Mouse (Mus musculus) urinary bladder, adult 18-20 months (tissue): ENCODE results near the gene Dctn2.
"Not testable (repeated sequence)": the region's sequence is repeated elsewhere in the genome, so short reads cannot be mapped to it uniquely, and the experiment has no call there.

Source experiments
- DNase-seq, 2 experiments: peaks; one replicate each; pipeline ENCODE4 v3.0.0; 2022; ENCODE audit warnings: low spot score in 2 of 2, mixed read lengths in 2 of 2

Gene Dctn2

DNA sequence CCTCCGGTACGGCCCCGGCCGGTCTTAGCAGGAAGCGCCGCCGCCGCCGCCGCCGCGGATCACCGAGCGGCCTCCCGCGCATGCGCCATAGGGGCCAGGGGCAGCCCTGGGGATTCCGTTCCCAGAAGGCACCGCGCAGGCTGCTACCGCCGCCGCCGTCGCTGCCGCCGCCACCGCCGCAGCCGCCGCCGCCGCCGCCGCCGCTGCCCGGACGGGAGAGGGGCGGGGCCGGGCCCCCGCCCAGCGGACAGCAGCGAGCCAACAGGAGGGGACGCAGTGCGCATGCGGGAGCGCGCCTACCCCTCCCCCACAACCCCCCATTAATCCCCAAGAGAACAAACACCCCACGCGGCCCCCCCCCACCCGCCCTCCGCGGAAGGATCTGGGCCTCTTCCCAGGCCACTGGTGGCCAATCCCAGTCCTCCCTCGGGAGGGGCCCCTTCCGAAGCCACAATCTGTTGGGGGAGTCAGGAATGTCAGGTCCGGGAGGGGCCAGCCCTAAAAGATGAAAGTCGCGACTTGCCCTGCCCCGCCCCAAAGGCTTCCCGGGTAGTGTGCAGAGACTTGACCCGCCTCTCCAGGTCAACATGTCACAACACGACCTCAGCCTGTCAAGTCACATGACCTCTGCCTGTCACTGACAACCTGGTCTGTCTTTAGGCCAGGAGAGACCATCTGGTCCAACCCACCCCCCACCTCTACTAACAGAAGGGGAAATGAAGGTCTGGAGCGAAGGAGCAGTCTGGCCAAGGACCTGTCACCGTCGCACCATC lies 22.8 kb downstream of the Dctn2 start, which contains the start of gene Mbd6:
Gene Mbd6 (minus strand): TSS at position 219 of the 773 bp plus-strand sequence.
- peak; percentile 83 to 85 for DNase-seq

DNA sequence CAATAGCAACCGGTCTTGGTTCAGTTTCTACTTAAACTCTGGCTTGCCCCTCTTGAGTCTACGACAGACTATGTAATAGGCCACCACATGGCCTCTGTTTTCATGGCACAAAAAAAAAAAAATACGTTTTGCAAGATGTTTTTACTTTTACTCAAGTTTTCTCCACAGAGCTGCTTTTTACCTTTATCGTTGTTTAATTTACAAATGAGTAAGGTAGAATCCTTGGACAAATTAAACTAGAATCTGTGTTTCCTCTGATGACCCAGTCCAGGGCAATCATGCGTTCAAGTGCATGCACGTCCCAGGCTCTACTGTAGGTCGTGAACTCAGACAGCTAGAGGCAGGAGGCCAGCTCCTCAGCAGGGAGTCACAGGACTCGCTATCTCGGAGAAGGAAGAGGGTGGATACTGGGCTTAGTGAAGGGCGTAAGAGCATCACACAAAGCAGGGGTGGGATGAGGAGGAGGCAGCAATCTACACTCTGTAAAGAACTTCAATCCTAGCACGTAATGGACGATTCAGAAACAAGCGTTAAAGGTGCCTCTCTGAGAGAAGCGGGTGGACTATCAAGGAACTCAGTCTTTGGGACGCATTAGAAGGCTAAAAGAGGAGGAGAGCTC lies 23.5 kb downstream of the Dctn2 start:
- peak; percentile 46 to 66 for DNase-seq

DNA sequence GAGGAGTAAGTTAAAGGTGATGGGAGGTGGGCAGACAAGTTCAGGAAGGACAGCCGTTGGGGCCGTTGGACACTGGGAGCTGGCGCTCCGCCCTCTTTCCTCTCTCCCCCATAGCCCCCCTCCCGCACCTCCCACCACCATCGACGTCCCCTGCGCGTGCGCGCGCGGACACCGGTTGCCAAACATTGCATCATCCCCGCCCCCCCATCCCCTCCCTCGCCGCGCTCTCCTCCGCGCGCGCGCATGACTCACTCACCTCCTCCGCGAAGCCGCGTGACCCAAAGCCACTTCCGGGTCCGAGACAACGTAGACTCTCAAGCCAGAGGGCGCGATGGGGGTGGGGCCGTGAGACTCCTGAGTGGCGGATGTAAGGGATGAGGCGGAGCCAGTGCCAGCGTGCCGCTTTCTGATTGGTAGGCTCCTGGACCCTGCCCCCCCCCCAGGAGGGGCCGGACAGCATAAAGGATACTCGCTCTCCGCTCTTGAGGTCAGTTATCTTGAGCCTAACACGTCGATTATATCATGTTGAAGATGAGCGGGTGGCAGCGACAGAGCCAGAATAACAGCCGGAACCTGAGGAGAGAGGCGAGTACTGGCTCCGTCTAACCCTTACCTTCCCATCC lies 24.2 kb downstream of the Dctn2 start:
- DNase-seq: peak; percentile 98 to 100

DNA sequence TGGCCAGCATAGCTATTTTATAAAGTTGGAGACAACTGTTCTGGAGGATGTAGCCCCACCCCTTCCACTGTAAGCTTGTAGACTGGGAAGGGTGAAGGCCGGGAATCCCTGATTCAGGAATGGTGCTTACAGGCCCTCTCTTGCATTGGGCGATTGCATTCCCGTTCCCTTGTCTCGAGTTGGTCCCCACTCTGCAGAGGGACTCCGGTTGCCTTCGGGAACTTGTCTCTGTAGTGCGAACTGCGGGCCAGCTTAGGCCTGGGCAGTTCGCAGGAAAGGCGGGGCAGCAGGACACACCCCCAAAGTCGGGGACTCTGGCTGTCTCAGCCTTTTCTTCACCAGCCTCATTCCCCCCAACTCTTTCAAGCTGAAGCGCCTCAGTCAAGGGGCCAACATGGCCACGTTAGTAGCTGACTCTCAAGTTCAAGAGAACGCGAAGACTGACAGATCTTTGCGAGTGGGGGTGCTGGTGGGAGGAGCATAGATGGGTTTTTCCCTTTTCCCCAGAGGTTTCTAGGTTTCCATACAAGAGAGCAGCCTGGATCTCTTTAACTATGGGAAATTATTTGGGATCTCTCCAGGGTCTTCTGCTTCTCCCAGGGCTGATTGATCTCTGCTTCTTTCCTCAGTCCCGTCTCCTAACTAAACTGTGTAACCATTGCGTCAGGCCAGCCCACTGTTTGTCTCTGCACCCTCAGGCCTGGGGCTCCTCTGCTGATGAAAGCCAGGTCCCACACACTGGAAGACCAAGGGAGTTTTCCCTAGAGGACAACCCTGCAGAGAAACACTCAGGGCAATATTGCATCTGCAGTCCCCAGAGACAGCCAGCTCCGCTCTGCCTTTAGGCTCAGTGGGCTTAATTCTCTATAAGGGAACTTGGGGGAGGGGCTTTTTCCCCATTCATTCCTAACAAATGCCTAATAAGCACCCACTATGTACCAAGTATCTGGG lies 25.0 kb downstream of the Dctn2 start:
- DNase-seq: peak in 1 of 2 experiments; percentile 74

DNA sequence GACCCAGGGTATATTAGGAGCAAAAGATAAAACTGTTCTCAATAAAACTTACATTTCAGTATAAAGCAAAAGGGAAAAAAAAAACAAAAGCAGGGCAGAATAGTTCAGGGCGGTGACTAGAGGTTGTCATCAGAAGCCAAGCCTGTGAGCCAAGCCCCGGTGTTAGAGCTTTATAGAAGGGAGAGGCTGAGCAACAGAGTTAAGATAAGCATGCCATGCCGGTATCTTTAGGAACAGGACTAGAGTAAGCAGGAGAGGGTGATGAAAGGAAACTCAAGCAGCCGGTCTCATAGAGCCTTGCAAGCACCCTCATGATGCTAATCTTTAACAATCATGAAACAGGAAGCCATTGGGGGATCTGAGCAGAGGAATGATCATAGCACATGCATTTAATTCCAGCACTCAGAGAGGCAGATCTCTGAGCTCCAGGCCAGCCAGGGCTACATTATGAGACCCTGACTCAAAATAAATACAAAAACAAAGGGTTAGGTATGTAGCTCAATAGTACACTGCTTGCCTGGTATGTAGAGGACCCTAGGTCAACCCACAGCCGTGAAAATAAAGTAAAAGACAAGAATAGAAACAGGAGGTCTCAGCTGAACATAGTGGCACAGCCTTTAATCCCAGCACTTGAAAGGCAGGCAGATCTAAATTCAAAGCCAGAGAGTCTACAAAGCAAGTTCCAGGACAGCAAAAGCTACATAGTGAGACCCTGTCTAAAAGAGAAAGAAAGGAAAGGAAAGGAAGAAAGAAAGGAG lies 25.9 kb downstream of the Dctn2 start:
- no peak for DNase-seq

DNA sequence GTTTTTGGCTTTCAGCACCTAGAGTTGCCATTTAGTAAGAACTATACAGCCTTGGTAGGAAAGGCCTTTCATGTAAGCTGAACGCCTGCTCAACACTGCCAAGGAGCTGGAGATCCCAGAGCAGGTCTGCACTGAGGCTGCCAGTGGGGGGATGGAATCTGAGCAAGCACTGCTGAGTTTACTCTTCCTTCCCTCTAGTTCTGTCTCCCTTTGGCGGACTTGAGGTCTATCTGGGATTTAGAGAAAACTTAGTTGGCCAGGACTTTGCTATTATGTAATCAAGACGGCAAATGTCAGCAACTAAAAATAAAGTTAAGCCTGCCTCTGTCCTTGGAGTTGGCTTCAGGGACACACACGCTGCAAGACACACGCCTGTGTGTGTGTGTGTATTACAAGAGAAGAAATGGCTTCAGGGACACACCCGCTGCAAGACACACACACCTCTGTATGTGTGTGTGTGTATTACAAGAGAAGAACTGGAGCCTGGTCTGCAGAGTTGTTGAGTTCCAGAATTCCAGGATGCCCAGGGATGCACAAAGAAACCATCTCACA lies 26.9 kb downstream of the Dctn2 start:
- no peak for DNase-seq

DNA sequence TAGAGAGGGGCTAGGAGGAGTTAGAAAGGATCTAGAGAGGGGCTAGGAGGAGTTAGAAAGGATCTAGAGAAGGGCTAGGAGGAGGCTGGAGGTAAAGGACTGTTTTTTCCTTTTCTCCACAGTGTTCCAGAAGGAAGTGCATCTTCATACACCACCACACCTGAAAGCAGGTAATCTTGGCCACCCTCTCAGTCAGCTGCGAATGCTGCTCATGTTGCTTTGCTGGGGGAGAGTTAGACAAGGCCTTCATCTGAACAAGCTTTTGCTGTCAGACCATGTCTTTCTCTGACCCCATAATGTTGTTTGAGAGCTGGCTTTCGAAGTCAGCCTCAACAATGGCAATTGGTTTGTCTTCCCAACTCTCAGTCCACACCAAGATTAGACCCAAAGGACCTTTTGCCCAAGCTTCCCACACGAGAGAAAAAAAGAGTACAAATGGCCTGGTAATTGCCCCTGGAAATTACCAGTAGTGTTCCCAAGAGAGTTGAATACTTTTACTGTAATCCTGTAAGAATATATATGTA lies 27.5 kb downstream of the Dctn2 start:
- DNase-seq: no peak

DNA sequence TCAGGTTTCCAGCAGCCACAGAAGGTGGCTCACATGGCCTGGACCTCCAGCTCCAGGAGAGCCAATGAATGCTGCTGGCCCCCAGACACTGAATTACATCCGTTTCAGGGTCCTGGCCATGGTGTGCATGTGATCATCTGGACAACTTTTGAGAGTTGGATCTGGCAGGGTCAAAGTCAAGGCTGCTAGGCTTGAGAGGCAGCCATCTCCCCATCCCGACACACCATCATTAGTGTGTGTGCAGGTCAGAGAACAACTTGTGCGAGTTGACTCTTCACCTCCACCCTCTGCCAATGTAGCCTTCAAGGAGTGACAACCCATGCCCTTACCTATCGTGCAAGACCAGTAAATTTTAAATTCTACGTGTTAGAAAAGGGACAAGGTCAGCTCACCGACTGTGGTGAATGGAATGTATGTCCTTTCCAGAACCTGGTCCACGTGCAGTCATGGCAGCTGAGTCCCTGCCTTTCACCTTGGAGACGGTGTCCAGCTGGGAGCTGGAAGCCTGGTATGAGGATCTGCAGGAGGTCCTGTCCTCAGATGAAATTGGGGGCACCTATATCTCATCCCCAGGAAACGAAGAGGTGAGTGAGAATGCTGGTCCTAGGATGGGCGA lies 28.8 kb downstream of the Dctn2 start:
- DNase-seq: no peak

DNA sequence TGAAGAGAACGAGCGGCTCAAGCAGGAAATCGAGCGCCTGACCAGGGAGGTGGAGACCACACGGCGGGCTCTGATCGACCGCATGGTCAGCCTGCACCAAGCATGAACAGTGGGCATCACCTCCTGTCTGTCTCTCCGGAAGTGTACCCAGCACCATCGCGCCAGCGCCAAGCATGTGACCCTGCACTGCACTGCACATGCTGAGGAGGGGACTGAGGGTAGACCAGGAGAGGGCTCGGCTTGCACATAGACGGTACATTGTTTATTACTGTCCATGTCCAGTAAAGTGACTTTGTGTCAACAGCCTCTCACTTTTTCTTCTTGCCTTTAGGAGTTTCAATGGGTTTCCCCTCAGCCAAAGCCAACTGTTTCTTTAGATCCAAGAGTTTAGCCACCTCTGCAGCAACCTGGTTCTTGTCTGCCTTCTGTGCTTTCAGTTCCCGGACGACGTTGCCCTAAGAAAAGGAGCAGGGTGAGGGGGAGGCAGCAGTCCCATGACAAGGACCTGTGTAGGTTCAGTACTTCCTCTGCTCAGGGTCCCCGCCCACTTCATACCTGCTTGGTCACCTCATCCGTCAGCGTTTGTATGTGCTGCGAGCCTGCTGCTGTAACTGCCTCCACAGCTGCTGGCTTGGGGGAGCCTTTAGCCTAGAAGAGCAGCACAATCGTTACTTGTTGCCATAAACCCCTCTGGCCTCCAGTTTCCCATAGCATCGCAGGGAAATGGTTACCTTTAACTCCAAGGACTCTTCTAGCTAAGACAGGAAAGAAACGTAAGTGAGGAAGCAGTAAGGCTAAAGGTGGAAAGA lies 30.0 kb downstream of the Dctn2 start:
- DNase-seq: no peak

DNA sequence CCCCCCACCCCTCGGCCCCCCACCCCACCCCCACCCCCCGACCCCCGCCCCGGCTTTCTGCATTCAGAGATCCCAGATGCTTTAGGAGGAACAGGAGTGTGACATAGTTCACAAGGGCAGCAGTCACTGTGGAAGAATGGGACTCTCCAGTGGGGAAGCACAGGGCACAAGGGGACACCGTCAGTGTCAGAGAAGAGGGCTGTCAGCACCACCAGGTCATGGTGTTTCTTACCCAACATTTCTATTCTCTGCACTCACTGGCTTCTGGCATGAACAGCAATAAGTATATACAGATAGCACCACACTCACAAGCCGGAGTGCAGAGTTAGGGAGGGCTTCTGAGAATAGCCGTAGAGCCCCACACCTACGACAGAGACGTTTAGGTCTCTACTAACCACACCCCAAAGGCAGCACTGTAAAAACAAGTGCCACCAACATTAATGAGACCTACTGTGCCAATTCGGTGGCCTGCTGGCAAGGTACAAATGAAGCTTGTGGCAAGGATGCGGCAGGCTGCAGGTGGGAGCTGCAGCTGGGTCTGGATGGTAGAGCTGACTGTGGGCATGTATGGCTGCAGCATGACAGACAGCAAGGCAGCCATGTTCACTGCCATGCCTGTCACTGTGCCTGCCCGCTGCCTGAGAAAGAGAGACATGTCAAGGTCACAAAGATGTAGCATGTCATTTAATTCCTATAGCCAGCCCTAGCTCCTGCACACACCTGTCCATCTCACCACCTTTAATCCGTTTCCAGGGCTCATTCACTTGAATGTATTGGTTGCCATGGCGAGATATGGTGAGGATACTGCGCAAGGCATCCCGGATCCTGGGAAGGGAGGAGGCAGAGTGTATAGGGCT lies 31.1 kb downstream of the Dctn2 start:
- no peak for DNase-seq

DNA sequence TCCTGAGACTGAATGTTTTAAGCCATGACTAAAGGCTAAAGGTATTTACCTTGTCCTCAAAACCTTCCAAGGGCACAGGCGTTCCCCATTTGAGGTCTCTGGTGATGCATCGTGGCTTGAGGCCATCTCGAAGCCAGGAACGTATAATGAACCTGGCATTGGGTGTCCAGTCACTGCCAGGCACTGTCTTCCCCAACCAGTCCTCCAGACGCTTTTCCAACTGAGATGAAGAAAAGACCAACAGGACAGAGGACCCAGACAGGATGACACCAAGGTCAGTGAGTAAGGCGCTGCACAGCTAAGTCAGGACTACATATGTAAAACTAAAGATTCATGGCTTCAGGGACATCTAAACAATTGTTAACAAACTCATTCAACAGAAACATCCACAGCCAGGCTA lies 34.2 kb downstream of the Dctn2 start:
- no peak for DNase-seq

DNA sequence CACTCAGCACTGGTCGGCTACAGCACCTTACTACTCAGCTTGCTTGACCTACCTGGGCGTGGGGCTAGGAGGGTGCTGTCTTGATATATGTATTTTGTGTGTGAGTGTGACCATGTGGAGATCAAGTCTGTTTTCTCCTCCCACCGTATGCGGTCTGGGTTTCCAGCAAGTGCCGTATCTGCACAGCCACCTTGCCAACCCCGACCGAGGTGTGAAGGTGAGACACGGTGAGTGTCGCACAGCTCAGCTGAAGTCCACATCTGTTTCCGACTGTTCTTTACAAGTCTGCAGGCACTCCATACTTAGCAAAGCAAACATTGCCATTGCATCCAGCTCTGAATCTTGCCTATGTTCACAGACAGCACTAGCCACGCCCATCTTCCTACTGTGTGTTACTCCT lies 37.0 kb downstream of the Dctn2 start:
- no peak for DNase-seq

DNA sequence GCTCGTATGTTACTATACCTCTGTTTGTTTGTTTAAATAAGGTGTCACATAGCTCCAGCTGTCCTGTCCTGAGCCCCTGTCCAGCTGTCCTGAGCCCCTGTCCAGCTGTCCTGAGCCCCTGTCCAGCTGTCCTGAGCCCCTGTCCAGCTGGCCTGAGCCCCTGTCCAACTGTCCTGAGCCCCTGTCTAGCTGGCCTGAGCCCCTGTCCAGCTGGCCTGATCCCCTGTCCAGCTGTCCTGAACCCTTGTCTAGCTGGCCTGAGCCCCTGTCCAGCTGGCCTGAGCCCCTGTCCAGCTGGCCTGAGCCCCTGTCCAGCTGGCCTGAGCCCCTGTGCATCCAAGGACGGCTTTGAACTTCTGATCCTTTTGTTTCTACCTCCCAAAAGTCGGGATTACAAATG lies 43.0 kb downstream of the Dctn2 start:
- not testable (repeated sequence) for DNase-seq

DNA sequence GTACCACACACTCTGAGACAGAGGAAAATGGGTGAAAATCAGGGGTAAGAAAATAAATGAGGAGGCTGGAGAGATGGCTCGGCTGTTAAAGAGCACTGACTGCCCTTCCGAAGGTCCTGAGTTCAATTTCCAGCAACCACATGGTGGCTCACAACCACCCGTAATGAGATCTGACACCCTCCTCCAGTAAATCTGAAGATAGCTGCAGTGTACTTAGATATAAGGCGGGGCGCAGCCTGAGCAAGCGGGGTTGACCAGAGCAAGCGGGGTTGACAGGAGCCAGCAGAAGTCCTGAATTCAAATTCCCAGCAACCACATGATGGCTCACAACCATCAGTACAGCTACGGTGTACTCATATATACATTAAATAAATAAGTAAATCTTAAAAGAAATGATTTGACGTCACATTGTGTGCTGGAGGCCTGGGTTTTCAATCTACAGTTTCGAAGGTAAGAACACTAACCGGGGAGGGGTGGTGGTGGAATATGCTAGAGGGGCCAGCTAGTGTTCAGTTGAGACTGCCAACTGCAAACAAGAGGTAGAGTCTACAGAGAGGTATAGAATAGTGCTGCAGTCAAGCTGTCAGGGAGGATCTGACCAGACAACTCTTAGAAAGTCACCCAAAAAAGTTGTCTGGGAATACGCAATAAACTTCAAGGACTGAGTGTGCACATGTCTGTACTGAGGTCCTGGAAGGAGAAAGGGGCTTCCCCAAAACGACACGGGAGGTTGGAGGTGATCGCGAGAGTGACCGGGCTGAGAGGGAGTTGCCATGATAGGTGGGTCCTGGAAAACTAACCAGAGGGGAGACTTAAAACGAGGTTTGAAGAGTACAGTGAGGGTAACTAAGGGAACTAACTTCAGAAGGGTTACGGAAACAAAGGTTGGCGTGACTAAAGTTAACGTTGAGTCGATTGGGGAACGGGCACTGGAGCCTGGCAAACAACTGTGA lies 44.6 kb downstream of the Dctn2 start:
- no peak for DNase-seq

DNA sequence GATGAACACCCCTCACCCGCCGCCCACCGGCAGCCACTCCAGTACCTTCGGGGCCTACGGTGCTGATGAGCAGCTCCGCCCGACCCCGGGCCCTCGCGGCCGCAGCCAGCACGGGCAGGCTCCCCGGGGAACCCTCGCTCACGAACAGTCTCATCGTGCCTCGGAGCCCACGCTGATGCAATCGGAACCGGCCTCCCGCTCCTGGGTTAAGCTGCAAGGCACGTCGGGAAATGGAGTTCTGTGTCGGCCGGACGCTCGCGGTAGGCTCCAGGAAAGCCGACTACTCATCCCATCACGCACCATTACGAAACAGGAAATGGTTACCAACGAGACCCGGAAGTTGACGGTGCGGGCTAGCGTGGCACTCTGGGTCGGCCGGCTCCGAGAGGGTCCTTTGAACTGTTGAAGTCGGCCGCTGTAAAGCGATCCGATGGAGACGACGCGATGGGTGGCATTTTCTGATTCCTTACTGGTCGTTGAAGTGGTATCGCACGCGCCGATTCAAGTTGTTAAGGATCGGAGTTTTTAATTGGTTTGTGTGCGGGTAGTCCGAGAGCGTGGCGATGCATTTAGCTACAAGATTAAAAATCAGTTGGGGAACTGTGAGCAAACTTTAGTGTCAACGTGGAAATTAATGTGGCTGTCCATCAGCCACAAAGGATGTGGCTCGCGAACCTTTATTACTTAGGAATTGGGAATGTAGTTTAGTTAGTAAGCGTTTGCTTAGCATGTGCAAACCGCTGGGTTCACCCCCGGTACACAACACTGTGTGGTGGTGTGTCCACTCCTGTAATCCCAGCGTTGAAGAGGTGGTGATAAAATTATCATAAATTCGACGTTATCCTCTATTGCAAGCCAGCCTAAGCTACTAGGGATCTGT lies 45.5 kb downstream of the Dctn2 start, which contains the start of gene Mars:
Gene Mars (minus strand): TSS at position 311 of the 880 bp plus-strand sequence.
- peak; percentile 87 to 93 for DNase-seq

DNA sequence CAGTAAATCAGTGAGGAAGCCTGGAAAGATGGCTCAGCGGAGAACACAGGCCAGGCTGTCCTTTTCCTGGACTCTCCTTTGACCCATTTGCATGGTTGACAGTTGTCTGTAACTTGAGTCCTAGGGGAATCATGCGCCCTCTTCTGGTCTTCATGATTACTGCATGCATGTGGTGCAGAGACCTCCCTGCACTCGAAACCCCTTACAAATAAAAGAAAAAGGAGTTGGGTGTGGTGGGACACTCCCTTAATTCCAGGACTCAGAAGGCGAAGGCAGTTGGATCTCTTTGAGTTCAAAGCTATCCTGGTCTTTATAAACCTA lies 46.1 kb downstream of the Dctn2 start:
- DNase-seq: peak in 1 of 2 experiments; percentile 58
